Mouse (Mus musculus): ENCODE results near the gene Lrrc32.

- no peak for TF ChIP-seq CTCF (IDR thresholded peaks at IDR 0.05; ENCODE audit: borderline replicate concordance, control insufficient read depth, extremely low read depth, insufficient read depth, low read length, poor library complexity)
- TF ChIP-seq POLR2A (IDR thresholded peaks at IDR 0.05; ENCODE audit: control insufficient read depth, extremely low read depth, insufficient read depth, low read length, poor library complexity), result no peak
Measured at GRCm38 (mm10) chr7:98492331-98492730, 3.2 kb downstream of the Lrrc32 start.

All from thymus, adult 2 months (tissue).